Mouse (Mus musculus): ENCODE results near the gene Adgrv1.

Adgrv1 gene

GRCm38 (mm10) chr13:81167450-81167849, 465.5 kb downstream of the Adgrv1 start:
- DNase-seq (ENCODE audit: extremely low spot score, low read depth, low spot score) = no peak

GRCm38 (mm10) chr13:81159808-81160207, 473.1 kb downstream of the Adgrv1 start:
- no peak for DNase-seq (ENCODE audit: extremely low spot score, low read depth, low spot score)

GRCm38 (mm10) chr13:81155322-81155721, 477.6 kb downstream of the Adgrv1 start:
- peak; percentile 35 for DNase-seq (ENCODE audit: extremely low spot score, low read depth, low spot score)

- DNase-seq (ENCODE audit: extremely low spot score, low read depth, low spot score) = no peak
Measured at GRCm38 (mm10) chr13:81144434-81144833, 488.5 kb downstream of the Adgrv1 start.

GRCm38 (mm10) chr13:81142268-81142884, 490.6 kb downstream of the Adgrv1 start:
- no peak for DNase-seq (ENCODE audit: extremely low spot score, low read depth, low spot score)

GRCm38 (mm10) chr13:81136652-81137422, 496.1 kb downstream of the Adgrv1 start:
- no peak for DNase-seq (ENCODE audit: extremely low spot score, low read depth, low spot score)

GRCm38 (mm10) chr13:81135953-81136352, 497.0 kb downstream of the Adgrv1 start:
- no peak for DNase-seq (ENCODE audit: extremely low spot score, low read depth, low spot score)

- no peak for DNase-seq (ENCODE audit: extremely low spot score, low read depth, low spot score)
Measured at GRCm38 (mm10) chr13:81134412-81134811, 498.5 kb downstream of the Adgrv1 start.

GRCm38 (mm10) chr13:81133336-81133735, 499.6 kb downstream of the Adgrv1 start:
- no peak for DNase-seq (ENCODE audit: extremely low spot score, low read depth, low spot score)

- DNase-seq (ENCODE audit: extremely low spot score, low read depth, low spot score) = no peak
Measured at GRCm38 (mm10) chr13:81132691-81133090, 500.3 kb downstream of the Adgrv1 start.

GRCm38 (mm10) chr13:81131860-81132259, 501.1 kb downstream of the Adgrv1 start:
- DNase-seq (ENCODE audit: extremely low spot score, low read depth, low spot score) = no peak

GRCm38 (mm10) chr13:81130742-81131524, 502.0 kb downstream of the Adgrv1 start:
- DNase-seq (ENCODE audit: extremely low spot score, low read depth, low spot score) = no peak

GRCm38 (mm10) chr13:81125846-81126245, 507.1 kb downstream of the Adgrv1 start:
- DNase-seq (ENCODE audit: extremely low spot score, low read depth, low spot score) = no peak

GRCm38 (mm10) chr13:81122238-81122637, 510.7 kb downstream of the Adgrv1 start:
- DNase-seq (ENCODE audit: extremely low spot score, low read depth, low spot score) = no peak

- DNase-seq (ENCODE audit: extremely low spot score, low read depth, low spot score) = no peak
Measured at GRCm38 (mm10) chr13:81110479-81110878, 522.5 kb downstream of the Adgrv1 start.

GRCm38 (mm10) chr13:81109676-81110075, 523.3 kb downstream of the Adgrv1 start:
- no peak for DNase-seq (ENCODE audit: extremely low spot score, low read depth, low spot score)

GRCm38 (mm10) chr13:81108526-81109302, 524.2 kb downstream of the Adgrv1 start:
- no peak for DNase-seq (ENCODE audit: extremely low spot score, low read depth, low spot score)

GRCm38 (mm10) chr13:81107436-81107835, 525.5 kb downstream of the Adgrv1 start:
- DNase-seq (ENCODE audit: extremely low spot score, low read depth, low spot score) = no peak

GRCm38 (mm10) chr13:81103794-81104193, 529.2 kb downstream of the Adgrv1 start:
- DNase-seq (ENCODE audit: extremely low spot score, low read depth, low spot score) = no peak

GRCm38 (mm10) chr13:81096424-81096823, 536.5 kb downstream of the Adgrv1 start:
- DNase-seq (ENCODE audit: extremely low spot score, low read depth, low spot score) = no peak

- DNase-seq (ENCODE audit: extremely low spot score, low read depth, low spot score) = no peak
Measured at GRCm38 (mm10) chr13:81094513-81094912, 538.4 kb downstream of the Adgrv1 start.
